ENCODE assay signal across 27 mouse cellular contexts in the genomic region with DNA sequence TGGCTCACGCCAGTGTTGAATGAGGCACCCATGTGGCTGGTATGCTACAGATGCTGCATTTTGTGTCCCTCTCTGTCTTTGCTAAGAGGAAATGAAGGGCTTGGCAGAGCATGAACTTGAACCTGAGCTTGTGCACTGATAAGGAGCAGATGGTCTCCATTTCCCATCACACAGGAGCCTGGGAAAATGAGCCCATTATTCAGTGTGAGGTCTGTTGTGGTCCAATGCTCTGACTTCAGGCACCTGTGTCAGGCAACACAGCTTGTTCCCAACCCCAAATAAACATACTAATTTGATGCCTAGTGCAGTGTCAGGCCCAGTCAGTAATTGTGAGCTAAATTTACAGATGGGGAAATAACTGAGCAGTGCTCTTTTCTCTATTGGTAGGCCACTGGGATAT.
A peak's percentile ranks its signal among the peaks of the same experiment; 100 is the strongest.
DNase-seq lines count a peak whose midpoint lies in the region; ATAC-seq and TF ChIP-seq lines count a peak whose summit lies in the region.
"Had no signal": no experiment of that assay in that cellular context is flagged by ENCODE, and none has a peak within 500 bp of the region (broad histone marks: within the 10 kb centered on the region; RNA-seq: fewer than 3 reads in every experiment).

No protein-coding gene starts in this region.

- no peaks in the 10 kb centered on the region for H3K36me3 ChIP-seq in forebrain, embryonic 15.5 days
- no peaks in the 10 kb centered on the region for H3K36me3 ChIP-seq in forebrain, embryonic 11.5 days (ENCODE audit: control insufficient read depth, insufficient read depth, low read length)
- H3K36me3 ChIP-seq: embryonic facial prominence, embryonic 10.5 days; embryonic facial prominence, embryonic 13.5 days; heart, embryonic 12.5 days; heart, embryonic 15.5 days; hindbrain, embryonic 10.5 days had no signal

- H3K4me1 ChIP-seq in forebrain, embryonic 15.5 days, result no peaks in the 10 kb centered on the region
- no peaks in the 10 kb centered on the region for H3K4me1 ChIP-seq in forebrain, embryonic 11.5 days (replicated peaks; ENCODE audit: control insufficient read depth, insufficient read depth, low read length)
- H3K4me1 ChIP-seq: embryonic facial prominence, embryonic 10.5 days; embryonic facial prominence, embryonic 13.5 days; heart, embryonic 12.5 days; heart, embryonic 15.5 days; hindbrain, embryonic 10.5 days had no signal

- H3K4me2 ChIP-seq in forebrain, embryonic 15.5 days (replicated peaks), result no peak overlapping the region
- H3K4me2 ChIP-seq in forebrain, embryonic 11.5 days (ENCODE audit: low read depth, low read length, severe bottlenecking), result no peak overlapping the region
- H3K4me2 ChIP-seq: embryonic facial prominence, embryonic 13.5 days; heart, embryonic 12.5 days; heart, embryonic 15.5 days; hindbrain, embryonic 14.5 days had no signal

- WGBS in forebrain, embryonic 15.5 days, result 45% methylated on average over 1 of the region's 1 CpGs
- 57% methylated on average over 1 of the region's 1 CpGs for WGBS in forebrain, embryonic 11.5 days

- H3K9ac ChIP-seq in forebrain, embryonic 15.5 days (replicated peaks), result no peak overlapping the region
- no peak overlapping the region for H3K9ac ChIP-seq in forebrain, embryonic 11.5 days (ENCODE audit: low read length)
- H3K9ac ChIP-seq: embryonic facial prominence, embryonic 13.5 days; heart, embryonic 12.5 days; heart, embryonic 15.5 days; hindbrain, embryonic 14.5 days had no signal

- ATAC-seq in forebrain, embryonic 15.5 days (replicated peaks), result peak; percentile 48; the same call in 1 of the 2 replicates
- ATAC-seq in forebrain, embryonic 11.5 days (replicated peaks; ENCODE audit: low FRiP score), result no peak
- ATAC-seq: activated CD4-positive, CD25-positive, alpha-beta regulatory T cell, adult 4 months; intestine, postnatal 0 days had no signal

- TF ChIP-seq CTCF in brain, embryonic 14.5 days (IDR thresholded peaks at IDR 0.05; ENCODE audit: borderline replicate concordance, extremely low read depth, insufficient read depth, insufficient read length), result no peak

- H3K27me3 ChIP-seq in forebrain, embryonic 15.5 days, result no peaks in the 10 kb centered on the region
- no peaks in the 10 kb centered on the region for H3K27me3 ChIP-seq in forebrain, embryonic 11.5 days (ENCODE audit: control insufficient read depth, insufficient read depth, low read length)
- H3K27me3 ChIP-seq: embryonic facial prominence, embryonic 13.5 days; heart, embryonic 12.5 days; heart, embryonic 15.5 days had no signal

- no peaks in the 10 kb centered on the region for H3K9me3 ChIP-seq in forebrain, embryonic 15.5 days
- no peaks in the 10 kb centered on the region for H3K9me3 ChIP-seq in forebrain, embryonic 11.5 days (ENCODE audit: control insufficient read depth, low read length)
- H3K9me3 ChIP-seq: embryonic facial prominence, embryonic 10.5 days; embryonic facial prominence, embryonic 13.5 days; heart, embryonic 12.5 days; heart, embryonic 15.5 days; hindbrain, embryonic 10.5 days had no signal

- H3K27ac ChIP-seq in forebrain, embryonic 15.5 days (replicated peaks), result no peak overlapping the region
- H3K27ac ChIP-seq in forebrain, embryonic 11.5 days (ENCODE audit: low read depth, low read length), result no peak overlapping the region
- H3K27ac ChIP-seq: embryonic facial prominence, embryonic 10.5 days; embryonic facial prominence, embryonic 13.5 days; gastrocnemius, adult 2 months; heart, embryonic 15.5 days; hindbrain, embryonic 10.5 days; hindbrain, embryonic 14.5 days had no signal

- no peak for TF ChIP-seq POLR2A in brain, embryonic 14.5 days (IDR thresholded peaks at IDR 0.05; ENCODE audit: borderline replicate concordance, extremely low read depth, insufficient read depth, insufficient read length, poor library complexity, severe bottlenecking)

- H3K4me3 ChIP-seq in forebrain, embryonic 15.5 days, result no peak overlapping the region
- no peak overlapping the region for H3K4me3 ChIP-seq in forebrain, embryonic 11.5 days (ENCODE audit: low read depth, low read length)
- H3K4me3 ChIP-seq: embryonic facial prominence, embryonic 10.5 days; embryonic facial prominence, embryonic 13.5 days; erythroblast, embryonic 14.5 days; gastrocnemius, adult 2 months; heart, embryonic 12.5 days; heart, embryonic 15.5 days; hindbrain, embryonic 10.5 days had no signal

- DNase-seq in cerebellum, postnatal 10 days, result peak; percentile 17 to 42
- DNase-seq in cerebellum, adult 18-20 months, result no peak
- no peak for DNase-seq in forebrain, embryonic 11.5 days (ENCODE audit: low spot score)
- DNase-seq in kidney, postnatal 10 days, result peak; percentile 5
- no peak for DNase-seq in kidney, adult 18-20 months
- DNase-seq in brain, embryonic 14.5 days (ENCODE audit: low read depth), result peak; percentile 70
- DNase-seq: adrenal gland, adult 8-10 months; adrenal gland, postnatal 25 days; cerebellum, adult 2 months; cerebellum, adult 9-11 months; cerebellum, postnatal 36 days; embryo, embryonic 11 days; gastrocnemius, adult 2 months; gastrocnemius, postnatal 25 days; heart, adult 18-20 months; heart, postnatal 10 days; heart, postnatal 36 days had no signal

Comparison
In these comparisons a context has a peak if more than half of its experiments do, and no peak if none do; other contexts are left out.
1. DNase-seq: peak in cerebellum, postnatal 10 days (2 of 2), kidney, postnatal 10 days (single experiment) and brain, embryonic 14.5 days (single experiment); none in cerebellum, adult 18-20 months (0 of 2), forebrain, embryonic 11.5 days (single experiment) and kidney, adult 18-20 months (single experiment).